Mouse (Mus musculus): Measurements from ENCODE around the gene Grem1. TPM values are rescaled to one million over a fixed set of nuclear protein-coding genes. Genes with fewer than 3 reads are reported as not detected.

Gene Grem1
- polyA plus RNA-seq, 1 experiment from 2014 or later: 0.71 TPM

DNA sequence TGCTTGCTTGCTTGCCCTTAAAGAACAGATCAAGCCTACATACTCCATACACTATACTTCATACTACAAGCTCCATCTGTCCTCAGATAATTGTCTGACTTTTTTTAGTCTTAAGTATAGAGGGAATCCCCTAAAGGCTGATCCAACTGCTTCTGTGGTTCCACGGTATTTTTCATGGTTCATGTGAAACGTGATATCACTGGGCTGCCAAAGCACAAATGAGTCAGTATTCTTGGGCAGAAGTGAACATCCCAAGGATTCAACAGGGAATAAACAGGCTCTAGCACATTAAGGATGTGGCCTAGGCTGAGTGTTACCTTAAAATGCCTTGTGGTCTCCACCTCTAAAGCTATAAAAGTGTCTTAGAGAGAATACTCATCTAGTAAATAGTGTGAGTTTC lies 45.0 kb downstream of the Grem1 start:
- ATAC-seq: no peak
- no peaks in the 10 kb centered on the region for H3K9me3 ChIP-seq (ENCODE audit: control insufficient read depth, low read length)

DNA sequence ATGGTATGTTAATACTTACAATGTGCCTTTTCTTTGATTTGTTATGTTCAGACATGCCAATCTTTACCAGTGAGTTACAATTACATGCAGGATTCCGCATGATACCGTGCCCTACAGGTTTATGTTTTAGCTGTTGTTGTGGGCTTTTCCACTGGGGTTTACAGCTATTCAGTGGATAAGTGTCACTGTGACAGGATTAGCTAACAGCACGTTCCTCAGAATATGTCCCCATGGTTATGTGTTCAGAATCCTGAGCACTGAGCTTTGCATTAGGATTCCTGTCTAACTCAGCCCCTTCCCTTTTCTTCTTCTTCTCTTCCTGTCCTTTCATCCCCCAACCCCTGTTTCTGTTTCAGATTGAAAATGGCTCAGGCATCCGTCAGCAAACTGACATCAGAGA lies 50.9 kb downstream of the Grem1 start:
- Histone ChIP-seq H3K9ac (replicated peaks; ENCODE audit: low read depth, low read length) (no peak overlapping the region), H3K4me1 (replicated peaks; ENCODE audit: control insufficient read depth, insufficient read depth, low read length) (no peaks in the 10 kb centered on the region), H3K36me3 (ENCODE audit: control insufficient read depth, insufficient read depth) (no peaks in the 10 kb centered on the region), H3K9me3 (ENCODE audit: control insufficient read depth, low read length) (no peaks in the 10 kb centered on the region), H3K27me3 (replicated peaks; ENCODE audit: control insufficient read depth, insufficient read depth, low read length) (no peaks in the 10 kb centered on the region), H3K27ac (ENCODE audit: low read length) (no peak overlapping the region), H3K4me3 (replicated peaks; ENCODE audit: low read length) (no peak overlapping the region), H3K4me2 (ENCODE audit: low read length) (no peak overlapping the region)
- 54% methylated on average over 4 of the region's 4 CpGs for WGBS
- ATAC-seq: no peak

More for the DNA sequence above, 45.0 kb downstream of the Grem1 start:
- Histone ChIP-seq H3K27ac (ENCODE audit: low read length) (no peak overlapping the region), H3K4me3 (replicated peaks; ENCODE audit: low read length) (no peak overlapping the region), H3K9ac (replicated peaks; ENCODE audit: low read depth, low read length) (no peak overlapping the region), H3K4me2 (ENCODE audit: low read length) (no peak overlapping the region), H3K4me1 (replicated peaks; ENCODE audit: control insufficient read depth, insufficient read depth, low read length) (no peaks in the 10 kb centered on the region), H3K27me3 (replicated peaks; ENCODE audit: control insufficient read depth, insufficient read depth, low read length) (no peaks in the 10 kb centered on the region), H3K36me3 (ENCODE audit: control insufficient read depth, insufficient read depth) (no peaks in the 10 kb centered on the region)
- WGBS: 82% methylated on average over 2 of the region's 2 CpGs

DNA sequence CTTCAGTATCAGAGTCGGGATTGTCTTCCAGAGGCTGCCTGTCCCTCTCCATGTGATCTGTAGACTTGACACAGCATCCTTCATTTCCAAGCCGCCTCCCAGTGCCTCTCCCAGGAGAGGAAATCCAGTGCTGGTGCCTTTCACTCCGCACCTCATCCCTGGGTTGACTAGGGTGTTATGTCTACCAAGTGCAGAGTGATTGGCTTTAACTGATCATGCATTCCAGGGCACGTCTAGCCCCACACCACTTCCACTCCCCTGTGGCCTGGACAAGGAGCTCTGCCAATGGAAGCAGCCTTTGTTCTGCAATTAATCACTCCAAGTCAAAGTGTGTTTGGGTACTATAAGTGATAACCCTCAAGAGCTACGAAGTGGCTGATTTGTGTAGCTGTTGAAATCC lies 56.9 kb downstream of the Grem1 start:
- WGBS: 86% methylated on average over 5 of the region's 5 CpGs
- H3K4me3 ChIP-seq (replicated peaks; ENCODE audit: low read length): no peak overlapping the region
- no peaks in the 10 kb centered on the region for H3K9me3 ChIP-seq (ENCODE audit: control insufficient read depth, low read length)
- H3K27me3 ChIP-seq (replicated peaks; ENCODE audit: control insufficient read depth, insufficient read depth, low read length): no peaks in the 10 kb centered on the region
- no peak for ATAC-seq
- no peak overlapping the region for H3K4me2 ChIP-seq (ENCODE audit: low read length)
- no peaks in the 10 kb centered on the region for H3K36me3 ChIP-seq (ENCODE audit: control insufficient read depth, insufficient read depth)
- no peak overlapping the region for H3K27ac ChIP-seq (ENCODE audit: low read length)
- no peaks in the 10 kb centered on the region for H3K4me1 ChIP-seq (replicated peaks; ENCODE audit: control insufficient read depth, insufficient read depth, low read length)
- no peak overlapping the region for H3K9ac ChIP-seq (replicated peaks; ENCODE audit: low read depth, low read length)

DNA sequence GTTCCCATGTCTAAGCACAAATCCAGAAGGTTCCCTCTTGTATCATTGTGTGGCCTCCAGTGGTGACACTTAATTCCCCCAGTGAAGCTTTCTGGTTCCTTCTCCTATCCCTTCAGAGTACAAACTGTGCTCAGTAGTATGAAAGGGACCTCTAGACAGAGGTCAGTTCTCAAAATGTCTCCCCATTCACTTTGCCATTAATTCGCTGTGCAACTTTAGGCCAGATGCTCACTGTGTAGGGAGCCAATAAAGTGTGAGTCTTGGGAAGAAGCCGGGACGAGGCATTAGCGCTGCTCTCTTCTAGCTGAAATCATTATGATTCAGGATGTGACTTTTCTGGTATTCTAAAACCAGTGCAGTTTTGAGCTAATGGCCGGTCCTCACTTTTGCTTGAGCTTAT lies 61.8 kb downstream of the Grem1 start:
- Histone ChIP-seq H3K9ac (replicated peaks; ENCODE audit: low read depth, low read length) (no peak overlapping the region), H3K4me3 (replicated peaks; ENCODE audit: low read length) (no peak overlapping the region), H3K4me1 (replicated peaks; ENCODE audit: control insufficient read depth, insufficient read depth, low read length) (peaks cover 9% of the 10 kb centered on the region; the same call in 1 of the 2 replicates), H3K4me2 (ENCODE audit: low read length) (no peak overlapping the region), H3K9me3 (ENCODE audit: control insufficient read depth, low read length) (no peaks in the 10 kb centered on the region), H3K27ac (ENCODE audit: low read length) (no peak overlapping the region), H3K27me3 (replicated peaks; ENCODE audit: control insufficient read depth, insufficient read depth, low read length) (no peaks in the 10 kb centered on the region), H3K36me3 (ENCODE audit: control insufficient read depth, insufficient read depth) (no peaks in the 10 kb centered on the region)
- 76% methylated on average over 5 of the region's 5 CpGs for WGBS
- ATAC-seq: no peak

DNA sequence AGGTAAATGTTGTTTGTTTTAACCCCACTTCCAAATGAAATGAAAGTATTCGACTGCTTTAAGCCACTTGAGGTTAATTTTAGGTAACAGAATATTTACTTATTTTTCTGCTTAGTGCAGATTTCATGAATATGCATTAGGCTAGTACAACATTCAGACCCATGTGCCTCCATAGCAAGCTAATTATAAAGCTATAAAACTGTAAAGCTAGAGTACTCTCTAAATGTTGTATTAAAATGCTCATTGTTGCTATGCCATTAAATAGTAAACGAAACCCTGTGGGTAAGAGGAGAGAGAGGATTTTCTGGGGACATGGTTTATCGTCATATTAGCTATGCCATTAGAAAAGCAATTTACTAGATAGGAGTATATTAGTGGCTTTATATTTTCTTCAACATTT lies 62.2 kb downstream of the Grem1 start:
- WGBS: 77% methylated on average over 3 of the region's 3 CpGs
- Histone ChIP-seq H3K27me3 (replicated peaks; ENCODE audit: control insufficient read depth, insufficient read depth, low read length) (no peaks in the 10 kb centered on the region), H3K9ac (replicated peaks; ENCODE audit: low read depth, low read length) (no peak overlapping the region), H3K4me1 (replicated peaks; ENCODE audit: control insufficient read depth, insufficient read depth, low read length) (peaks cover 9% of the 10 kb centered on the region; the same call in 1 of the 2 replicates), H3K9me3 (ENCODE audit: control insufficient read depth, low read length) (no peaks in the 10 kb centered on the region), H3K36me3 (ENCODE audit: control insufficient read depth, insufficient read depth) (no peaks in the 10 kb centered on the region), H3K27ac (ENCODE audit: low read length) (no peak overlapping the region), H3K4me3 (replicated peaks; ENCODE audit: low read length) (no peak overlapping the region), H3K4me2 (ENCODE audit: low read length) (no peak overlapping the region)
- ATAC-seq: no peak

Other genes with a start within 250 kb of the Grem1 start
- 205 and 220 TPM in 2 replicates for gene Scg5, start 70.5 kb upstream of the Grem1 start, polyA plus RNA-seq (2015; fragmentation: Nextera tagmentation; extraction: Ambion mirVana)
- gene Arhgap11a, start 90.0 kb upstream of the Grem1 start, polyA plus RNA-seq (2015; fragmentation: Nextera tagmentation; extraction: Ambion mirVana): 28.1 and 38.4 TPM in 2 replicates

Measured in forebrain, embryonic 16.5 days (tissue).